Mouse (Mus musculus) gastrocnemius, adult 2 months (tissue): ENCODE data around the gene Vmn1r226. TPM values are rescaled to one million over a fixed set of nuclear protein-coding genes. Genes with fewer than 3 reads are reported as not detected.

Experiments
- DNase-seq: peaks from one replicate; pipeline ENCODE4 v3.0.0; 2022
- H3K27ac ChIP-seq: fragments of 200-600 bp; 2 replicates; pipeline ENCODE4 v1.8.1; 2022; ENCODE audit warnings: mild to moderate bottlenecking
- H3K4me3 ChIP-seq: fragments of 200-600 bp; 2 replicates; pipeline ENCODE4 v1.8.1; 2022; ENCODE audit warnings: mild to moderate bottlenecking, moderate library complexity
- CTCF ChIP-seq: fragments of 200-600 bp; IDR thresholded peaks from 2 replicates; pipeline ENCODE4 v1.8.1; 2022; ENCODE audit warnings: antibody characterized with exemption, mild to moderate bottlenecking, moderate library complexity
- intact Hi-C: fragments of 180-260 bp; cut with DNase I; formaldehyde crosslinking; loops from one replicate; pipeline ENCODE4 v1.15.1; 2025
- long read RNA-seq, 2 experiments: library from polyadenylated mRNA; stranded (forward); transcript quantifications; one replicate each; pipeline ENCODE4 v2.0.0; 2021
- total RNA-seq, 2 experiments: library from RNA; stranded (reverse); gene quantifications; 2 replicates each; pipeline ENCODE4 v1.2.3; 2021

Vmn1r226 gene
- not detected for total RNA-seq
- long read RNA-seq, experiment 1 = 0 reads
- long read RNA-seq, experiment 2 = 0 reads

GRCm38 (mm10) chr17:20682543-20682942 lies at the start of gene Vmn1r226:
Gene Vmn1r226 (plus strand): TSS chr17:20682843.
- no peak for TF ChIP-seq CTCF
- DNase-seq = no peak
- no peak within 1 kb of the TSS for H3K4me3 ChIP-seq
- H3K27ac ChIP-seq = no peak within 1 kb of the TSS
- intact Hi-C loops = no loop called here

GRCm38 (mm10) chr17:20729543-20729942 lies 46.9 kb downstream of the Vmn1r226 start, which contains the start of gene Vmn1r227:
Gene Vmn1r227 (plus strand): TSS chr17:20729843.
- Histone ChIP-seq H3K27ac (no peak within 1 kb of the TSS), H3K4me3 (no peak within 1 kb of the TSS)
- no peak for DNase-seq
- intact Hi-C loops = no loop called here
- TF ChIP-seq CTCF = no peak

Other genes with a start within 250 kb of the Vmn1r226 start
- not detected for gene Vmn2r108, start 201.5 kb upstream of the Vmn1r226 start, total RNA-seq
- gene Vmn1r225, start 184.7 kb upstream of the Vmn1r226 start, total RNA-seq = not detected
- gene Vmn2r109, start 118.1 kb upstream of the Vmn1r226 start, total RNA-seq = not detected
- gene Vmn2r110, start 86.4 kb upstream of the Vmn1r226 start, total RNA-seq = not detected
- not detected for gene Fpr-rs3, start 58.0 kb upstream of the Vmn1r226 start, total RNA-seq
- not detected for gene Vmn1r227, start 47.0 kb downstream of the Vmn1r226 start, total RNA-seq
- not detected for gene Vmn1r228, start 103.3 kb downstream of the Vmn1r226 start, total RNA-seq
- gene Vmn1r229, start 128.7 kb downstream of the Vmn1r226 start, total RNA-seq = not detected
- gene Vmn1r230, start 157.6 kb downstream of the Vmn1r226 start, total RNA-seq = not detected
- not detected for gene Vmn1r231, start 222.2 kb downstream of the Vmn1r226 start, total RNA-seq
- gene Vmn1r232, start 236.9 kb downstream of the Vmn1r226 start, total RNA-seq = not detected